Mouse (Mus musculus): Measurements from ENCODE around the gene Ambra1.

DNA sequence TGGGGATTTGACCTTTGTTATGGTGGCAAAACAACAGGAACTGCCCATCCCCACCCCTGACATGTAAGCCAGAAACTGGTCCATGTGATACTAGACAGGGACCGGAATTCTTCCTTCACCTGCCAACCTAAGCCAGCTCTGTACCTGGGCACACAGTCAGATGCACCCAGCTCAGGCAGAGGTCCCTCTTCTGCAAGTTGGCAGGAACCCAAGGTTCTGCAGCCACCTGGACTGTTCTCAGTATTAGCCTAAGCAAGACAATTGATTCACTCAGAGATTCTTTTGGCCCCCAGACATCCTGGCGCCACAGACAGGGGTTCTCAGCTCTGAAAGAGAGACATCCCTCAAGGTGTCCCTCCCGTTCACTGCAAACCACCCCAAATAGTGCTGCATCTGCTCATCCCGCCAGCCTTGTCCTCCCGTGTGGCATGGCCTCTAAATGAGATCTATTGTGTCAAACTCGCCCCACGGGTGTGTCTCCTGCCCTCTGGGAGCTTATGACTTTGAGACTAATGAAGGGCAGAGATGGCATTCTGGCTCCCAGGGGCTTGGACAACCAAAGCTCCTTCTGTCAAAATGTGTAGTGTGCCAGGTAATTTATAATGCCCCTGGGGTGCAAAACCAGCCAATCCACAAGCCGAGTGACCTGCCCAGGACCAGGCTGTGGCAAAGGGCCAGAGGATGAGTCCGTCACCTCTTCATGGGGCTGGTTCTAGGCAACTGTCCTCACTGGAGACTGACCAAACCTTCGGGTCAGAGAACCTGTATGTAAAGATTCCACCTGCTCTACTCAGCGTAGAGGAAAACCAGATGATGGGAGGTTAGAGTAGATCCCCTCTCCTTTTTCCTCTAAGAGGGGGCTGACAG lies 229.8 kb downstream of the Ambra1 start:
- no peak for TF ChIP-seq CTCF (IDR thresholded peaks at IDR 0.05; ENCODE audit: borderline replicate concordance, extremely low read depth, insufficient read depth, insufficient read length)
- no peak for TF ChIP-seq POLR2A (IDR thresholded peaks at IDR 0.05; ENCODE audit: borderline replicate concordance, extremely low read depth, insufficient read depth, insufficient read length, poor library complexity, severe bottlenecking)
